Mouse (Mus musculus) cortical plate, adult 2 months (tissue): ENCODE measurements at regions not wholly inside any gene's neighbourhood (a gene's known extent, or its start where the extent isn't known, plus 50 kb on each side); places are given as distances from the start of the nearest gene placed in this dataset.

Source experiments
- CTCF ChIP-seq: fragments of 200-500 bp; IDR thresholded peaks from 2 replicates; pipeline ENCODE4 v1.5.1; 2011; ENCODE audit warnings: mild to moderate bottlenecking, control low read depth, low read length; ENCODE audit not compliant: insufficient read depth; ENCODE audit errors: extremely low read depth
- POLR2A ChIP-seq: fragments of 200-500 bp; IDR thresholded peaks from 2 replicates; pipeline ENCODE4 v1.6.1; 2011; ENCODE audit warnings: mild to moderate bottlenecking, low read length, control low read depth; ENCODE audit not compliant: insufficient read depth; ENCODE audit errors: extremely low read depth

DNA sequence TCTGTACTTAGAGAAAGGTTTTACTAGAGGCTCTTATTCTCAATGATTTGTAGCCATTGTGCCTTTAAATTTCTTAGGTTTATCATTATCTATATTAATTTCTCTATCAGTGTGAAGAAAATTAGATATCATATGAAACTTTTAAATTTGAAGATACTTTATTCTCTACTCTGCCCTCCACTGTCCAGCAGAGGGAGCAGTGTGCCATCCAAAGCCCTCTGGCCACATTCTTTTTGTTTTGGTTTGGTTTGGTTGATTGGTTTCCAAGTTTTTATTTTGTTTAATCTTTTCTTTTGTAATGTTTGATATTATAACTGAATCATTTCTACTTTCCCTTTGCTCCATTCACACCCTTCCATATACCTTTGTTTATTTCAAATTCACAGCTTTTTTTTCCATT, 129.4 kb upstream of the Kcnj3 start:
- TF ChIP-seq POLR2A: no peak
- TF ChIP-seq CTCF: peak; percentile 56
